Mouse (Mus musculus): ENCODE measurements around the gene Slamf9.

Slamf9 gene

GRCm38 (mm10) chr1:172475054-172475741 lies at the start of gene Slamf9:
TSS of gene Slamf9 (plus strand) at chr1:172475358.
- DNase-seq (ENCODE audit: low spot score in 2 of 2): no peak

DNA sequence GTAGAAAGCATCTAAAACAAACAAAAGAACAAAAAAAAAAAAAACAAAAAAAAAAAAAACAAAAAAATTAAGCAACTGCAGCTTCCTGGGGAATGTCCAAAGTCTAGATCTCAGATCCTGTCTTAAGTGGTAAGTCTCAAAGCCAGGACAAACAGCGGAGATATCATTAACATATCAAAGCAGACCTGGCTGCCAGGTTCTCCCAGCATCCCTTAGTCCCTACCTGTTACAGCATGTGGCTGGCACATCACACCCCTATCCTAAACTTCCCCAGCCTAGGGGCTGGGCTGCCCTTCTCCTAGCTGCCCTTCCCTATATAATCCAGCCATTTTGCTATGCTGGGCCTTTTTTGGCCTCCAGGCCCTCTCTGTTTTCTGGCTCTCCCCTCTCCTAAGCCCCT lies 48.7 kb upstream of the Slamf9 start:
- no peak for DNase-seq (ENCODE audit: low spot score in 2 of 2)

DNA sequence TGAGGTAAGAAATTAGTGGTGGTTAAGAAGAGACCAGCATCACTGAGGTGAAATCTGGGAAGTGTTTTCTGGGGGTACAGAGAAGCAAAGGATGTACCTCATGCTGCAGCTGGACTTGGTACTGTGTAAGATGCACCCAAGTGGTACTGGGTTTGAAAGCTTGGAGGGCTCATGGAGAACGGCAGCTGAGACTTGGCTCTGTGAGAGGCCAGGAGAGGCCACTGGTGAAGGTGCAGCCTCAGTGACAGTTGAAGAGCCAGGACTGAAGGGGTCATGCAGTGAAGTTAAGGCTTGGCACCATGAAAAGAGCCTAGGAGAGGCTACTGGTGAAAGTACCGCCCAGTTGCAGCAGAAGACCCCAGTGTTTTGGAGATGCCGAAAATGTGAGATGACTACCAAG lies 47.3 kb upstream of the Slamf9 start:
- DNase-seq (ENCODE audit: low spot score in 2 of 2): no peak

DNA sequence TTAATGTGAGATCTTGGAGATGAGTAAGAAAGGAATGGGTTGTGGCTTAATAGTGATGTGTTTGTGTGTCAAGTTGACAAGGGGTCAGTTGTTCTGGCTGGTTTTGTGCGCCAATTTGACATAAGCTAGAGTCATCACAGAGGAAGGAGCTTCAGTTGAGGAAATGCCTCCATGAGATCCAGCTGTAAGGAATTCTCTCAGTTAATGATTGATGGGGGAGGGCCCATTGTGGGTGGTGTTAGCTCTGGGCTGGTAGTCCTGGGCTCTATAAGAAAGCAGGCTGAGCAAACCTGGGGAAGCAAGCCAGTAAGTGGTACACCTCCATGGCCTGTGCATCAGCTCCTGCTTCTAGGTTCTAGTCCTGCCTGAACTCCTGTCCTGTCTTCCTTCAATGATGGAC lies 46.5 kb upstream of the Slamf9 start:
- DNase-seq (ENCODE audit: low spot score in 2 of 2): no peak

GRCm38 (mm10) chr1:172430731-172431220 lies 44.4 kb upstream of the Slamf9 start:
- no peak for DNase-seq (ENCODE audit: low spot score in 2 of 2)

- peak in 1 of 2 experiments; percentile 37 for DNase-seq (ENCODE audit: low spot score in 2 of 2)
Measured at GRCm38 (mm10) chr1:172431836-172432586, 43.1 kb upstream of the Slamf9 start.

DNA sequence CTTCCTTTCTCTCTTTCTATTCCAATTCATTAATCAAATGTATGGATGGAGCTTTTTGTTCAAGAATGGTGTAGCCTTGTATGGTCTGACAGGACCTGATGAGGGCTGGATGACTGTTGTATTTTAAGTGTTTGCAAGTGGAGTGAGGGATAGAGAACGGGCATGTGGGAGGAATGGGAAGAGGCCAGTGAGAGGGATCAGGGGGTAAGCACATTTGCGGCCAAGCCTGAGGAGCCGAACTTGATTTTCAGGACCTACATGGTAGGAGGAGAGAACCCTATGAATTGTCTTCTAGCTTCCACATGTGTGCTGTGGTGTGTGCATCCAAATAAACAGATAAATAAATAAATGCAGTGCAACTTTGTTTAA lies 42.6 kb upstream of the Slamf9 start:
- DNase-seq (ENCODE audit: low spot score in 2 of 2): no peak

GRCm38 (mm10) chr1:172433012-172433850 lies 41.9 kb upstream of the Slamf9 start:
- DNase-seq (ENCODE audit: low spot score in 2 of 2): no peak

DNA sequence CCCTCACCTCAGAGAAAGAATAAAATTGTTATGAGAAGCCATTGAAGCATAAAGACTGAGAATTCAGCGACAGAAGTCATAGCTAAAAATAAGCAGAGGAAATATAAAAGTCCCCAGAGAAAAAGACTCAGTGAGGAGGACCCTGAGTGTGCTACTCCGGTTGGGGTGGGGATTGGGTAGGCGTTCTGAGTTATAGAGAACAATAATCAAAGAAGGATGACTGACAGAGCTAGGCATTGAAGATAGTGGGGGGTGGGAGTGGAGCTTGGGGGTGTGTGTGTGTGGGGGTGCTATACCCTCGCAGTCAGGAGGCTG lies 41.4 kb upstream of the Slamf9 start:
- no peak for DNase-seq (ENCODE audit: low spot score in 2 of 2)

- DNase-seq (ENCODE audit: low spot score in 2 of 2): no peak
Measured at GRCm38 (mm10) chr1:172436785-172437184, 38.4 kb upstream of the Slamf9 start.

DNA sequence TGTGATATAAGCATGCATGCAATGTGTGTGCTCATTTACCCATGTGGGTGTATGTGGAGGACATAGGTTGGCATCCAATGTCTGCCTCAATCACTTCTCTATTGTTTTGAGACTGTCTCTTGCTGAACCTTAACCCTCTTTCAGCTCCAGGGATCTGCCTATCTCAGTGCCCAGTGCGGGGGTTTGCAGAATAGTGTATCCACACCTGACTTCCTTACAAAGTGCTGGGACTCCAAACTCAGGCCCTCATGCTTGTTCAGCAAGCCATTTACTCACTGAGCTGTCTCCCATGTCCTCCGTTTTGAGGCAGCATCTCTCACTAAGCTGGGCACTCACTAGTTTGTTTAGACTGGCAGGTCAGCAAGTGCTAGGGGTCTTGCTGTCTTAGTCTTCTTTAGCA lies 36.5 kb upstream of the Slamf9 start:
- DNase-seq (ENCODE audit: low spot score in 2 of 2): no peak

DNA sequence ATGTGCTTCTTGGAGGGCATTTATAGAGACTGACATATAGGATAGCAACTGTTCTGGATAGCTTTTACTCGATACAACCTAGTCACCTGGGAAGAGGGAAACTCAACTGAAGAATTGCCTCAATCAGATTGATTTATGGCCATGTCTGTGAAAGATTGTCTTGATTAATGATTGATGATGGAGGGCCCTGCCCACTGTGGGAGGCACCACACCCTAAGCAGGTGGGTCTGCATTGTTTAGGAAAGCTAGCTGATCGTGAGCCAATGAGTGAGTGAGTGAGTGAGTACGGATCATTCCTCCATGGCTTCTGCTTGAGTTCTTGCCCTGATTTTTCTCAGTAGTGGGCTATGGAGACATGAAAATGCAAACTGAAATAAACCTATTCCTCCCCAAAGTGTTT lies 34.6 kb upstream of the Slamf9 start:
- DNase-seq (ENCODE audit: low spot score in 2 of 2): no peak

DNA sequence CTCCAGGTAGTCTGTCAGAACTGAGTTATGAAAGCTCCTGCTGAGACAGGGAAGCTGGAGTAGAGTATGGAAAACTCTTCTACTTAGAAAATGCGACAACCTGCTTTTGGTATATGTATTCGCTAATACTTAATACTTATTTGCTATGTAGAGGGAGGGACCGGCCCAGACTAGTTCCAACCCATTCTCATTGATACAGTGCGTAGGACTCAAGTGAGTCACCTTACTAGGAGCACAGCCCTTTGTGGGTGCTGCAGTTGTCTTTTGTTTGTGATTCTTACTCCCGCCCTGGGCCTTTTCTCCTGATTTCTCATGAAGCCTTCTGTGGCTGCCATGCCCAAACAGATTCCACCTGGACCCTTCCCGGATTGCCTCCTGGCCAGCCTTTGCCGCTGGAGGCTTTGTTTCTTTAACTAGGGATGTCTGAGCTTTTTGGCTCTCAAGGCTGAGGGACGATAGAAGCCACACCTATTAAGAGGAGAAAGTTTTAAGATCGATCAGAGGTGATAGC lies 33.2 kb upstream of the Slamf9 start:
- no peak for DNase-seq (ENCODE audit: low spot score in 2 of 2)

GRCm38 (mm10) chr1:172450226-172450625 lies 24.9 kb upstream of the Slamf9 start:
- DNase-seq (ENCODE audit: low spot score in 2 of 2): no peak

GRCm38 (mm10) chr1:172450848-172451470 lies 24.2 kb upstream of the Slamf9 start:
- no peak for DNase-seq (ENCODE audit: low spot score in 2 of 2)

DNA sequence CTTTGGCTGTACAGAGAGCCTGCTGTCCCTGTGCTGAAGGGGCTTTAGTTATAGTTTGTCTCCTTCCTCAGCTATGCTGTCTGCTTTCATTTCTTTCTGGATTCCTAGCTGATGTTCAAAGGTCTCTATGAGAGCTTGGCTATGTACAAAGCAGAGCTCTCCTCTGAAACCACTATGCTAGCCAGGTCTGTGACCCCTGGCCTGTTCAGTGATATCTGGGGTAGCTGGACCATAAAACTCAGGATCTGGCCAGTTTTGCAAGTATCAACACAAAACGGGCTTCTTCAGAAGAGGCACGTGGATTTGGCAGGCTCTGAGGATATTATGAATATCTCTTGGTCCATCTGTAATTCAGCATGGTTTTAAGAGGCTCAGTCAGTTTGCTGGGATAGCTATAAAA lies 22.2 kb upstream of the Slamf9 start:
- no peak for DNase-seq (ENCODE audit: low spot score in 2 of 2)

DNA sequence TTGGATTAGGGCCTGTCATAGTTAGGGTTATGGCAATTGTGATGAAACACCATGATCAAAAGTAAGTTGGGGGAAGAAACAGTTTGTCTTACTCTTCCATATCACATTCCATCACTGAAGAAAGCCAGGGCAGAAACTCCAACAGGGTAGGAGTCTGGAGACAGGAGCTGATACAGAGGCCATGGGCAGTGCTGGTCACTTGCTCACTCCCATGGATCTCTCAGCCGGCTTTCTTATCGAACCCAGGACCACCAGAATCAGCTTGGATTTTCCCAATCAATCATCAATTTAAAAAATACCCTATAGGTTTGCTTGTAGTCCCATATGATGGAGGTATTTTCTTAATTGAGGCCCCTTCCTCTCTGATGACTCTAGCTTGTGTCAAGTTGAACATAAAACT lies 21.3 kb upstream of the Slamf9 start:
- DNase-seq (ENCODE audit: low spot score in 2 of 2): no peak

DNA sequence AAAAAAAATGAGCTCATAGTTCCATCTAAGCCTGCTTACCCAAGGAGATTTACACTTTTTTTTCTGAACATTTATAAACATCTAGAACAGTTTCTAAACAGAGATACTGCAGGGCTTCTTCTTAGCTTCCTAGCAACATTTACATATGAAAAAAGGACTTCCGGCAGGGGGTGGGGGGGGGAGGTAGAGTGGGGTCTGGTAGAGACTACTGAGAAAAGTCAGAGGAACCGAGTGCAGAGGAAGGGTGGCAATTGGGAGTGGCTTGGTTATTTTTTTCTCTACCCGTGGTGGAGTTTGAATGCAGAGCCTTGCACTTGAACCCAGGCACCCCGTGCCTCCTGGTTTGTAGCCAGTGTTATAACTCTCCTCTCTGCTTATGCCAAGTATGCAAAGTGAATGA lies 19.7 kb upstream of the Slamf9 start:
- DNase-seq (ENCODE audit: low spot score in 2 of 2): no peak

DNA sequence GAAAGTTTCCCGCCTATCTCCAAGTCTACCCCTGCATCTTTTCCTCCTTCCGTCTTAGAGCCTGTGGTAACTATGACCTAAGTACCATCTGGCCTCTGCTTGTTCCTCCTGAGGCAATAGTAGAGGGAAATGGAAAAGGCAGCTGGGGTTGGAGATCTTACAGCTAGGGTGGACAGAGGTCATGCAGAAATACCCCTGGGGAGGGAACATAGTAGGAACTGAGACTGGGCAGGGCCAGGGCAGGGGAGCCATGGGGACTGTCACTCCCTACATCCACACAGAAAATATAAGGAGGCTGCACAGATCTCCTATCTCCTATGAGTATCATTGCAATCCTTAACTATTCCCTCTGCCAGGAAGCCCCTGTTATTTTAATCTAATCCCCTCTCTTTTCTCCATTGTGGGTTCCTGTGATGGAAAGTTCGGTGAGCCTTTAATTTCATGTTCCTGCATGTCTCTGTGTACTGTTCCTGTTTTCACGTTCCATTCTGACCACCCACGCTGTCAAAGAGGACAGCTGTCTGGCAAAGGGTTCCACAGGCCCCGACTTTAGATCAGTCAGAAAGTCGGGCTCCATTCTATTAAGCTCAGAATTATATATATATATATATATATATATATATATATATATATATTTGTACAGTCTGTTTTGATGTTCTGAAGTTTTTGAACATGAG lies 19.0 kb upstream of the Slamf9 start:
- no peak for DNase-seq (ENCODE audit: low spot score in 2 of 2)

DNA sequence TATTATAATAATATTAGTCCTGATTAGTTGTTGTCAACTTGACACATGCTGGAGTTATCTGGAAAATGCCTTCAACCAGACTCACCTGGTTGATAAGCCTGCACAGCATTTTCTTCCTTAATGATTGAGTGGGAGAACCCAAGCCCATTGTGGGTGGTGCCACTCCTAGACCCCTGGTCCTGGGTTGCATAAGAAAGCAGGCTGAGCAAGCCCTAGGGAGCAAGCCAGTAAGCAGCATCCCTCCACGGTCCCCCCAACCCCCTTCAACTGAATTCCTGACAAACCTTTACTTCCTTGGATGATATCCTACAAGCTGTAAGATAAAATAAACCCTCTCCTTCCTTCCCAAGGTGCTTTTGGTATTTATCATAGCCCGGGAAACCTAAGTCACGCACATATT lies 18.0 kb upstream of the Slamf9 start:
- no peak for DNase-seq (ENCODE audit: low spot score in 2 of 2)

- DNase-seq (ENCODE audit: low spot score in 2 of 2): no peak
Measured at GRCm38 (mm10) chr1:172458041-172458440, 17.1 kb upstream of the Slamf9 start.
